Mouse (Mus musculus): ENCODE data around the gene Mafk.

Mafk gene

DNA sequence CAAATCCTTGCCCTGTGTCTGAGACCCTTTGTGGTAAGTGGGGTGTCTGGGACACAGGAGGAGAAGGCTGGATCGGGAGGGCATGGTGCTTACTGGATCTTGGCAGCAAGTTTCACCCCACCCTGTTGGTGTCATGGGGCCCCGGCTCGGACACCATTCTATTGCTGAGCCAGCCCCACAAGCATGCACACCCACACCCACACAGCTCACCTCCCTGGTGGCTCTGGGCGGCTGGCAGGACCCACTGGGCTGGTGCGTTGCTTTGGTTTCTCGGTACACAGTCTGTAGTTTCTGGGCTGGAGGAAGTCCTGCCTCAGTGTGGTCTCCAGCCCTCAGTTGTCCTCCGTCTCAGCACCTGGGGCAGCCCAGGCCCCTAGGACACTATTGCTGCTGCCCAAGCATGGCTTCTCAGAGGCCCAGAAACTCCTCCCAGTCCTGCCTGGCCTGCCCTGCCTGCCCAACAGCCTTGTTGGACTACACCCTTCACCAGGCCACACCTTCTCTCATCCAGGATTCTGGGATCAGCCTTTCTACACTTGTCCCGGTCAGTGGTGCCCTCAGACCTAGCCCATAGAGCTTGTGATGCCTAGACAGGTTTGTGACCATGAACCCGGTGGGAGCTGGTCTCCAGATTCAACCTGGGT lies 28.3 kb downstream of the Mafk start, which contains the start of gene Tmem184a:
Gene Tmem184a (minus strand): TSS at position 380 of the 644 bp plus-strand sequence.
- no peak for DNase-seq

DNA sequence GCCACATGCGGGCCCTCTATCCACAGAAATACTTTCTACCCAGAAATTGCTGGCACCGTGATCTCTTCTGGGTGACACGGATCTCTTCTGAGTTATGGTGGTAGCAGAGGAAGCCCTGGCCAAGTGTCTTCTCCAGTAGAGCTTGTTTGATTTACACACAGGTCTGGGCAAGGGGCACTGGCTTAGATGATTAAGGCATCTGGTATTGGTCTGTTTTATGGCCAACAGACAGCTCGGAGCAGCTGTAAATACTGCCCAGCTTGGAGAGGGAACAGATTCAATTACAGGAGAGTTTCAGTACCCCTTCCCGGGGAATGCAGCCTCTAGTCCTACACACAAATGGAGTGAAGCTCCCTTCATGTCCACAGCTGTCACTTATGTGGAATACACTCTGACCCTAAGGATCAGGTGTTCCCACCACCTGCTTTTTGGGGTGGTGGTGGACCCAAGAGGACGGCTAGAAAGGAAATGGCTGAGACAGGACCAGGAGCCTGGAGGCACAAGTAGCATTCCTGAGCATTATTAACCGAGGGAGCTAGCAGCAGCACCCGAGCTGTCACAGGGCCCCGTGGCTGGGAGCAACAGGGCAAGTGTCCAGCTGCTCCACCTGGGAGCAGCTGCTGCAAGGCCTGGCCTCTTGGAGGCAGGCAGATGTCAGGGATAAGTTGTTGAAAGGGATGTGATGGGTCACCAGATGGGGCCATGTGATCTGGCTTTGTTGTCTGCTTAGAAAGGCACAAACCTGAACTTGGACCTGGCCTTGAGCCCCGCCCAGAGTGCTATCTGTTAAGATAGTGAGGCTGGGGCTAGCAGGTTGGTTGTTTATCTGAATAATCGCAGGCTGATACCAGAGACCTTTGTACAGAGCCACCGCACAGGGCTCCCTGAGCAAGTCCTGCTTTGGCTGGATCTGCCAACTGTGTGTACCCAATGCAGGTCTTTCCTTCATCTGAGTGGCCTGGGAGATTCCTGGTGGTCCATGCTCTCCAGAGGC lies 30.4 kb downstream of the Mafk start:
- no peak for DNase-seq

DNA sequence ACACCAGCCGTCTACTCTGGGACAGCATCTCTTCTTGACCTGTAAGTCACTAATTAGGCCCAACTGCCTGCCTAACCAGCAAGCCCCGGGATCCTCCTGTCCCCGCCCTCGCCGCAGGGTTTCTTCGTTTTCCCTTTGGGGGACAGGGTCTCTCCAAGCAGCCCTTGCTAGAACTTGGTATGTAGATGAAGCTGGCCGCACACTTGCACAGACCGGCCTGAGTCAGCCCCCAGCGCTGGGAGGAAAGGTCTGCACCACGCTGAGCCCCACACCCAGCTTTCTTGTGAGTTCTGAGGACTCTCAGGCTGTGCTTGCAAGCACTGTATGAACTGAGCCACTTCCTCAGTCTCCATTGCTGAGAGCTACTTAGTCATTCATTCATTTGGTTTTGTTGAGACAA lies 33.2 kb downstream of the Mafk start:
- no peak for DNase-seq

DNA sequence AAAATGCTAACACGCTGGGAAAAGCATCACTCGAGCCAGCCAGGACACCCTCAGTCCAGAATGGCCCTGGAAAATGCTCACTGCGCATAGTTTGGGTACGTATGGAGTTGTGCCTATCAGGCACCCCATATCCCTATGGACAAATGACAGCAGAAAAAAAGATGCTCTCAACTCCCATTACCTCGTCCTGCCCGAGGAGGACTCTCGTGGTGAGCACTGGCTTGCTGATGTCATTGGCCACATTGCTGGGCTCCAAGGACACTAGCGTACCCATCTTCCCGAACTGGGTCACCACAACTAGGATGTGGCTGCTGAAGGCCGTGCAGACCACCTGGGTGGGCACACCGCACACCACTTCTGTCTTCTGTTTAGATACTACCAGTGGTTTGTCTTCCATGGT lies 34.6 kb downstream of the Mafk start:
- DNase-seq, result no peak

DNA sequence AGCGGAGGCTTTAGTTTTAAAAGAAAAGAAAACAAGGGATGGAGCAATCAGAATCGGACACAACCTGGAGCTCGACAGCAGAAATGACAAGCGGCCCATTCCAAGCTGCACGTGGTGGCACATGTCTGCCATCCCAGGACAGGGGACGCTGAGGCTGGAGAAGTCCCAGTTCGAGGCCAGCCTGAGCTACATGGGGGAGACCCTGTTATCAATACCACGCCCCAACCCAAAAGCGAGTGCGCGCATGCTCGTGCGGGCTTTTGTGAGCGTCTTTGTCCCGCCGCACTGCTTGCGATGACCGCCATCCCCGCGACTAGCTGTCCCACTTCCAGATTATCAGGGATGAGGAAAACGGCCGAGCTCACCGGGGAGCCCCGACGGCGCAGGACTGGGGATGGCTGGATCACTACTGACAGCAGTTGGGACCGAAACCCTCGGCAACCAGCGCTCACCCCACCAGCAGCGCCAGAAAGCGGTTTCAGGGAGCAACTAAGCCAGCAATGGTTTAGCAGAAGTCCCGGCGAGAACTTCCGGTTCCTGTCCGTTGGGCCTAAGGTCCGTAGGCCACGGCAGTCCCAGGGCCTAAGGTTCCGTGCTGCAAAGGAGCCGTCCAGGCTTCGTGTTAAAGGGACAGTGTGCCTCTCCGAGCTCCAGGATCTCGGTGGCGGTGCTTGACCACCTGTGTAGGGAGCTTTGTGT lies 35.2 kb downstream of the Mafk start, which contains the start of the genes Gm26938 and Psmg3:
Gene Gm26938 (minus strand): TSS at position 51 of the 699 bp plus-strand sequence.
Gene Psmg3 (minus strand): TSS at position 529 of the 699 bp plus-strand sequence.
- peak; percentile 85 for DNase-seq

DNA sequence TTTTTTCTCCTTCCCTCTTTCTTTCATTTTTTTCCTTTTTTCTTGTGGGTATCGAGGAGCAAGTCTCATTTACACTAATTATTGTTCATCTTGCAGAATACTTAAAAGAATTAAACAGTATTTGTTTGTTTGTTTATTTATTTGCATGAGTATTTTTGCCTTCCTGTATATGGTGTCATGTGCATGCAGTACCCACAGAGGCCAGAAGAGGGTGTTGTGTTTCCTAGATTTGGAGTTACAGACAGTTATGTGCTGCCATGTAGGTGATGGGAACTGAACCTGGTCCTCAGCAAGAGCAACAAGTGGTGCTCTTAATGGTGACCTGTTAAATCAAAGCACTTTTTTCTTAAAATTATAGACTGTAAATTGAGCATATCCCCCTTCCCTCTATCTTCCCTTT lies 36.3 kb downstream of the Mafk start:
- no peak for DNase-seq

DNA sequence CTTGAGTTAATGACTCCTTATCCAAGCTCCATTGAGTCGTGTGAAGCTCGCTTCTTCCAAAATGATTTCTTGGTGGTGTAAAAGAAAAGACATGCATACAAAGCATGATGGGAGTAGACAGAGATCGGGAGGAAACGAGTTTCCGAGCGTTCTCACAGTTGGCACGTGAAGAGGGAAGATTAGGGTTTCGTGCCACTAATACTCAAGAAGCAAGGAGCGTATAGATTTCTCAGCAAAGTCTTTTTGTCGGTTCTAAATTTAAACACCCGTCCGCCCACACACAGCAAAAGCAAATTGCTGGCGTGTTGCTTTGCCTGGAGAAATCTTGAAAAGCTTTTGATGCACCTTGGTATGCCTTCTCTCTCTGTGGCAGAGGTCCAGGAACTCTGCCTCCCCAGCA lies 38.1 kb downstream of the Mafk start:
- no peak for DNase-seq

DNA sequence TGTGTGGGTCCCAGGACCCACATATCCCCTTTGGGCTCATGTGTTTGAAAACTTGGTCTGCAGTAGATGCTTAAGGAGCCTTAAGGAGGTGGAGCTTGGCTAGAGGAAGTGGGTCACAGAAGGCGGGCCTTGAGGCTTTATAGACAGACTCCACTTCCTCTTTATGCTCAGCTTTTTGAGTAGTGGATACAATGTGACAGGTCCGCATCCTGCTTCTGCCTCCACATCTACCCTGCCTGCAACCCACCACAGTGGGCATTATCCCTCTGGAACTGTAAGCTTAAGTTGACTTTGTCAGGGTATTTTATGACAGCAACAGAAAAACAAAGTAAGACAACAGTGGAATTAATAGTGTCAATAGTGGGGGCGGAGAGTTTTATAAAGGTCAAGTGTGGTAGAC lies 39.4 kb downstream of the Mafk start:
- no peak for DNase-seq

DNA sequence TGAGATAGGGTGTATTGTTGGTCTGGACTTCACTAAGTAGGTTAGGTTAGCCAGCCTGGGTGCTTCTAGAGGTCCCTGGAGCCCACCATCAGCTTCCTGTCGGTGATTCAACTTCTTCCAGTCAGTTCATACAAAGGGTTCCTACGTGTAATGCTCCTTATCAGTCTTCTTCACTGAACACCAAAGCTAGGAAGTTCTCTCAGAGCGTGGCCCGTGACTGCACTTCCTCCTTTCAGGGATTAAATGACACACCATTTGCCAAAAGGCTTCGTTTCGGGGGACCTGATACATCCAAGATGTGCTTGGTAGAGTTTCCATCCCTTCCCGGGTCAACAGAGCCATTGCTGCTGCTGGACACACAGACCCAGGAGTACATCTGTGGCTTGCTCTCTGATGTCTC lies 40.8 kb downstream of the Mafk start:
- no peak for DNase-seq

DNA sequence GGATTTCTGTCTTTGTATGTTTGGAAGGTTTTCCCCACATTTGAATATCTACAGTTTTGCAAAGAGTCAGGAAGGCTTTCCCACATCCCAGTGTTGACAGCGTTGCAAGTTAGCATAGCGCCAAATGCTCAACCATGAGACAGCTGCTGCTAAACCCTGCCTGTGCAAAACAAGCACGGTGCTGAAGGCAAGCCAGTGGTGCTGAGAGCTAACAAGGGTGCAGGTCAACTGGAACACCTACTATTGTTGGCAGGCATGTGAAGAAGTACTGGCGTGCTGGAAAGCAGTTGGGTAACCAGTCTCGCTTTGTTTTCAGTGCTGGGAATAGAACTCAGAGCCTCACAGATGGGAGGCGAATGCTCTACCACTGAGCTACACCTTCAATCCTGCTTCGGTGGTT lies 44.4 kb downstream of the Mafk start:
- no peak for DNase-seq

DNA sequence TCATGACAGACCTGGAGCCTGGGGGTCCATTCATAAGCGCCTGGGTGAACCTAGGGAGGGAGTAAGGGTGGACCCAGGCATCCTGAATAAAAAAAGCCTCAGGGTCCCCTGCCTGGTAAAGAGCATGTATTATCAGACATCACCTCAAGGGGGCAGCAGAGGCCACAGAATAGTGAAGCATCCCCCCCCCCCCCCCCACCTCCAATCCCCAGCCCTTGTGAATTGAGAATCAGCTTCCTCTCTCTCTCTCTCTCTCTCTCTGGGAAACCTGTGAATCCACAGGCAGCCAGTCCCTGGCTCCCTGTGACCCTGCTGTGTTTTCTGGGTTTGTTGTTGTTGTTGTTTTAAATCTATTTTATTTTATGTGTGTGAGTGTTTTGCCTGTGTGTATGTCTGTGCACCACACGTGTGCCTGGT lies 47.2 kb downstream of the Mafk start:
- DNase-seq, result no peak

DNA sequence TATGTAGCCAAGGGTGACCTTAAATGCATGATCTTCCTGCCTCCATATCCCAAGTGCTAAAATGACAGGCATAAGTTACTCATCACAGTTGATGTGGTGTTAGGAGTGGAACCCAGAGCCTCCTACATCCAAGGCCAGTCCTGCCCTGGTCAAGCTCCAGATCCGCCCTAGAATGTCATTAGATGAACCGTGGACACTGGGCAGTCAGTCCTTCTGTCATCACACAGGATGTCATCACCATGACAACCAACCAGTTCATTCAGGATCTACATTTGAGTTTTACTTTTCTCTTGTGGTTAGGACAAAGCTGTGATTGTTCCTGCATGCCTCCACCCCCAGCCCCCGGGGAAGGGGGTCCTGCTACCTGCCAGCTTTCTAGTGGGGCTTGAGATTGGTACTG lies 47.8 kb downstream of the Mafk start:
- DNase-seq, result no peak

DNA sequence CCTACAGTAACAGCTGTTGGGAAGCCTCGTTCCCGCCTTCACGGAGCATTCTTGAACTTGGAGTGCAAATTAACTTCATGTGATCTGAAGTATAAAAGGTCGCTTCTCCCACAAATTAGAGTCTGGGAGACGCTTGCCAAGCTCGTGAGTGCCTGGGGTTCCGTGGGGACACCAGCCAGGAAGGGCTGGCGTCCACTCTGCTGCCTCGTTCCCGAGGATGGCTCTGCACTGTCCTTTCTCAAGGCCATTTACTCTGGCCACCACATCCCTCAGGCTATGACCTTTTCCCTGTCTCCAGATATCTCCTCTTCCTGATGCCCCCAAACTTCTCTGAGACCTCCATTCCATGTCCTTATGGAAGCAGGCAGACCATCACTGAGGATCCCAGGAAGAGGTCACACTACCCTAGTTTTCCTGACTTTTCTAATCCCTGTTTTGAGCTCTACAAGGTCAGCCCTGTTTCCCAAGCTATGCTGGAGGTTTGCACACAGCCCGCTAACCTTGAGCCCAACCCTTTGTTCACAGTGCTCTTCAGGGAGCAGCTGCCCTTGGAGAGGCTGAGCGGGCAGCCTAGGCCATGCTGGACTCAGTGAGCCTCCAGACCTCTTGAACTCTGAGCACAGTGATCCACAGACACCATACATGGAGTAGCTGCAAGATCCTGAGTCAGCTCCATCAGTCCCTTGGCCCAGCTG lies 58.5 kb downstream of the Mafk start:
- peak; percentile 46 for DNase-seq

Measured in kidney, adult 11 months (tissue).